Mouse (Mus musculus) 416B (cell line): Measurements from ENCODE around the gene Tmem130.

Source experiments
- DNase-seq: peaks from one replicate; pipeline ENCODE4 v3.0.0; 2011; ENCODE audit warnings: low read depth

Gene Tmem130

DNA sequence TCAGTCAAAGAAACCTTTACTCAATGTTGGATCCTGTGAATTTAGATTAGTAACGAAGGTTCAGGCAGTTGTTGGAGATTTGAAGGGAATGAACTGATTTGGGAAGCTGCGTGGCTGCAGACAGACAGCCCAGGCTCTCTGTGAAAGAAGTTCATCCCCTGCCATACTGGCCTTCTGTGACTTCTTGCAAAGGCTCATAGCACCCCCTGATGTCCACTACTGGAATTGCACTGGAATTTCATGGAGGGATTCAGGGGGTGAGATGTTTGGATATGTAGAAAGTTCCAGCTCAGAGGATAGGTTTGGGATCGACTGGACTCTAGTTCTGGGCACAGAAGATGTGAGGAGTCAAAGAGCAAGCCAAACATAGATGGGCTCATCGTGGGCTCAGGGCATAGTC lies 27.7 kb downstream of the Tmem130 start:
- peak; percentile 65 for DNase-seq

DNA sequence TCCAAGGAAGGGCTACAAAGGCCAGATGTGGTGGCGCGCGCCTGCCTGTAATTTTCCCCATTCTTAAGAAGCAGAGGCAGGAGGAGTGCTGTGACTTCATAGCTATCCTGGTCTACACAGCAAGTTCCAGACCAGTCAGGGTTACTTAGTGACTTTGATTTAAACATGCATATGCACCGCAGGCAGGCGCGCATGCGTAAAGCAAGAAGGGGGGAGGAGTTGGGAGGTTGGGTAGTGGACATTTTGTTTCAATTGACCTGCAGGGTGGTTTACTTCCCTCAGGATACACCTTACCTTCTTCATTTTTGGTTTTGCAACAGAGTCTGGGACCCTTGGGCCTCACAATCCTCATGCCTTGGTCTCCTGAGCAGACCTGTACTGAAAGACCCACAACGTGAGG lies 32.4 kb downstream of the Tmem130 start:
- DNase-seq: no peak

DNA sequence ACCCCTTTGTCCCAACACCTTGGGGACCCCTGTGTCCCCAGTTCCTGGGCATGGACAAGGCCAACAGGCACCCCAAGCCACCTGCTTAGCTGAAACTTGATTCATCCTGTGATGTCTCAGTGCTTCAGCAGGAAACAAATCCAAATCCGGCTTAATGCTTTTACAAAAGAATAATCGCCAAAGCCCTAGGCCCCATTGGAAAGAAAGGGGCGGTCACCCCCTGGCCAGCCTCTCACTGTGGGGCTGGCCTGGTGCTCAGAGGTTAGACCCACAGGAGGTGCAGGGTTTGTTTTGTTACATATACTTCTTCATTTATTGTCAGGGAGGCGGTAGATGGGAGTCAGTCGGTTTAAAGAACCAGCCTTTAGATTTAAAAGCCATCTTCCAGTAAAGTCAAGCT lies 33.4 kb downstream of the Tmem130 start:
- DNase-seq: no peak

DNA sequence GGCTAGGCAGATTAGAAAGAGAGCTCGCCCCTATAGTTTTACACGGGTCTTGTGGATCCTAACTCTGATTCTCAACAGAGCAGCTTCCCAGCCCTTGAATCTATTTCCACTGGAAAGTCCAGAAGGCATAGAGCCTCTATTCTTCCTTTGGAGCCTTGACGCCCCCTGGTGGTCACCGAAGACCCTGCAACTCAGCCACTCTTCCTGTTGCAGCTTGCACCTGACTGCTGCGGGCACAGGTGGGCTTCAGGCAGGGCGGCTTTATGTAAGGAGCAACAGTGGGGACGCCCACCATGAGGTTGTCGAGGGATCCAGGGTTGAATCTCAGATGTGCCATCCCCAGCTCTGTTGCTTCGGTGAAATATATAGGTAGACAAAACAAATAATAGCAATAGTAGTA lies 34.5 kb downstream of the Tmem130 start:
- peak; percentile 29 for DNase-seq

DNA sequence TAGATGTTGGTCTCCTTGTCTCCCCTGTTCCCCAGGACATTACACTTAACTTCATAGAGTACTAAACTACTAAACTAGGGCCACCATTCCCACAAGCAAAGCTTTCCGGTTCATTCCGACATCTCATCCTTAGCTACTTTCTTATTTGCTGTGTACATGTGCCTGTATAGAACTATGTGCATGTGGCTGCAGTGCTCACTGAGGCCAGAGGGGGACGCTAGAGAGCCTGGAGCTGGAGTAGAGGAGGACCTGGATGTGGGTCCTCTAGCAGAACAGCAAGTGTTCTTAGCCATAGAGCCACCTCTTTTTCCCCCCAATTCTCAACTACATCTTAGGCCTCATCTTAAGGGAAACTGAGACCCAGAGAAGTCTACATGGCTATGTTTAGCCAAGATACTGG lies 36.1 kb downstream of the Tmem130 start:
- no peak for DNase-seq

DNA sequence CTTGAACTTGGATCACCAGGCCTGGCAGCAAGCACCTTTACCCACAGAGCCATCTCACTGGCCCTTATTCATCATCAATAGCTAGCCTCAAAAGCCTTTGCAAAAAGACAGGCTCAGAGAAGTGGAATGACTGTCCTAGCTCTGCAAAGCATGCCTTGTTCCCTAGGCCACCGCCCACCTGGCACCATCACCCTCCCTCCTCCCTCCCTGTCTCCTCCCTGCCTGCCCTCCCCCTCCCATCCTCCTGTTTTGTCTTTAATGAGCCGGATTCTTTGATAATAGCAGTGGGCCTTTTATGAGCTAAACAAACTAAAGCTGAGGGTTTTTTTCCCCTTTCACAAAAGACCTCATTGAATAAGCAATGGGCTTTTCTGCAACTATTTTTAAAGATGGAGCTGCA lies 36.7 kb downstream of the Tmem130 start:
- DNase-seq: no peak

GRCm38 (mm10) chr5:144720281-144720680 lies 41.3 kb downstream of the Tmem130 start:
- no peak for DNase-seq

GRCm38 (mm10) chr5:144719781-144720180 lies 41.8 kb downstream of the Tmem130 start:
- DNase-seq: no peak

DNA sequence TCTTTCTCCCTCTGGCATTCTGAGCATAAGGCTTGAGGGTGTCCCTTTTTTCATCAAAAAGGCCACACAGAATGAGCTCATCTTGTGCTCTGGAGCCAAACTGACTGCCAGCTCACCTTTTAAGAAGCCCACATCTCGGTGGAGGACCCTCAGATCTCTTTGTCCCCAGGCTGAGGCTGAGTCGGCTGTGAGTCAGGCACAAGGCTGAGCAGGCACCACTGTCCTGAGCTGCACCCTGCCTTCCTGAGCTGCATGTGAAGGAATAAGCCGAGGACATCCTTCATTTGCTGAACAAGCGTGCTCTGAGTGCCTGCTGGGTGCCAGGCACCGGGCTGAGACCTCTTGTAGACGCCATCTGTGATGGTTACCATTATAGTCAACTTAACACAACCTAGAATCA lies 44.4 kb downstream of the Tmem130 start:
- no peak for DNase-seq

- no peak for DNase-seq
Measured at GRCm38 (mm10) chr5:144713371-144713770, 48.2 kb downstream of the Tmem130 start.

DNA sequence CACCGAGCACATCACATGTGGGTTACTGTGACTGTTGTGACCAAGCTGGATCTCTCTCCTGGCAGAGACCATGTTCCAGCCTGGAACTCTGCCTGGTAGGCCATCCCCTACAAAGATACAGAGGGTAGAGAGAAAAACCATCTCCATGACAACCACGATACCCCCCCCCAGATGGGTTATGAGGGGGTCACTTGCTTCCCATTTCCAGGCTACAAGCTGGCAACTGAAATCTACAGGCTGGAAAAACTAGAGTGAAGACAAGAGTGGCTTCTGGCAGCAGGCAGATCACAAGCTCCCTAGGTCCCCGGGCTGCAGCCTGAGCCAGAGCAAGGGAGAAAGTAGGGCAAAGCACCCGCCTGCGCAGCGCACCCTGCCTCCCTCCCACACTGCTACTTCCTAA lies 54.0 kb downstream of the Tmem130 start:
- no peak for DNase-seq

GRCm38 (mm10) chr5:144703464-144704368 lies 57.9 kb downstream of the Tmem130 start:
- no peak for DNase-seq

GRCm38 (mm10) chr5:144695289-144696060 lies 66.1 kb downstream of the Tmem130 start:
- DNase-seq: no peak

GRCm38 (mm10) chr5:144694161-144694560 lies 67.5 kb downstream of the Tmem130 start:
- peak; percentile 38 for DNase-seq

DNA sequence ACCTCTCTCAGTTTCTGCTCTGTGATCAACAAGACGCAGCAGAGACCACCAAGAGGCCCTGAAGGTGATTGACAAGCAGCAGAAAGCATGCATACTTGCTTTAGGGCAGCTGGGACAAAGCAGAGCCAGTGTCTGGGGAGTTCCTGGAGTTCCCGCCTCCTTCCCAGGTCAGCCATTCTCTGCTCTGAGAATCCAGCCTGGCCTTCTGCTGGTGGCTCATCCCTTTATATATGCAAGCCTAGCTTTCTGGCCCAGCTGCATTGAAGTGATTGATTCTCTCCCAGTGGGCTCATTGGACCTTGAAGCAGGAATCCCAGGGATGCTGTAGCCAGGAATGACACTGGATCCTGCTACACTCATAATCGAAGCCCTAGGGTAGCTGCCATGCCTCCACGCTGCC lies 70.2 kb downstream of the Tmem130 start:
- no peak for DNase-seq

GRCm38 (mm10) chr5:144688371-144688770 lies 73.2 kb downstream of the Tmem130 start:
- DNase-seq: no peak
